Mouse (Mus musculus): Measurements from ENCODE around the gene Apol9a. TPM values are rescaled to one million over a fixed set of nuclear protein-coding genes. Genes with fewer than 3 reads are reported as not detected.

Apol9a gene
- total and polyA plus RNA-seq, 2 experiments = 69.5 to 80.3 TPM

- H3K36me3 ChIP-seq (ENCODE audit: control insufficient read depth, insufficient read depth, low read length) = no peaks in the 10 kb centered on the region
- DNase-seq (ENCODE audit: extremely low read depth, low read depth, low spot score) = no peak
- no peak for TF ChIP-seq POLR2A (IDR thresholded peaks at IDR 0.05; ENCODE audit: extremely low read depth, insufficient read depth, low read length)
- no peak for TF ChIP-seq CTCF (IDR thresholded peaks at IDR 0.05; ENCODE audit: low read depth, low read length)
- H3K4me3 ChIP-seq (ENCODE audit: insufficient read depth, low read depth, low read length) = no peak overlapping the region
- H3K9ac ChIP-seq (ENCODE audit: low read depth, low read length) = no peak overlapping the region
- H3K4me1 ChIP-seq (ENCODE audit: control insufficient read depth, insufficient read depth, low read length) = peaks cover 12% of the 10 kb centered on the region
- no peak overlapping the region for H3K27ac ChIP-seq (replicated peaks; ENCODE audit: insufficient read depth, low read depth, low read length)
- no peaks in the 10 kb centered on the region for H3K79me2 ChIP-seq (ENCODE audit: control insufficient read depth, insufficient read depth, low read length)
- no peaks in the 10 kb centered on the region for H3K27me3 ChIP-seq (ENCODE audit: control insufficient read depth, insufficient read depth, low read length)
- WGBS = 73% methylated on average over 5 of the region's 5 CpGs
Measured at GRCm38 (mm10) chr15:77362952-77363351, 48.0 kb downstream of the Apol9a start.

GRCm38 (mm10) chr15:77359905-77360304 is 51.0 kb downstream of the Apol9a start:
- H3K79me2 ChIP-seq (ENCODE audit: control insufficient read depth, insufficient read depth, low read length) = no peaks in the 10 kb centered on the region
- H3K4me1 ChIP-seq (ENCODE audit: control insufficient read depth, insufficient read depth, low read length) = no peaks in the 10 kb centered on the region
- 0 out of 2 replicates have a peak overlapping the region, but pooled peaks have one; percentile 11 for H3K27ac ChIP-seq (replicated peaks; ENCODE audit: insufficient read depth, low read depth, low read length)
- no peak overlapping the region for H3K4me3 ChIP-seq (ENCODE audit: insufficient read depth, low read depth, low read length)
- no peak overlapping the region for H3K9ac ChIP-seq (ENCODE audit: low read depth, low read length)
- WGBS = 88% methylated on average over 8 of the region's 8 CpGs
- TF ChIP-seq CTCF (IDR thresholded peaks at IDR 0.05; ENCODE audit: low read depth, low read length) = no peak
- no peak for TF ChIP-seq POLR2A (IDR thresholded peaks at IDR 0.05; ENCODE audit: extremely low read depth, insufficient read depth, low read length)
- no peaks in the 10 kb centered on the region for H3K36me3 ChIP-seq (ENCODE audit: control insufficient read depth, insufficient read depth, low read length)
- no peak for DNase-seq (ENCODE audit: extremely low read depth, low read depth, low spot score)
- H3K27me3 ChIP-seq (ENCODE audit: control insufficient read depth, insufficient read depth, low read length) = no peaks in the 10 kb centered on the region

- Histone ChIP-seq H3K36me3 (ENCODE audit: control insufficient read depth, insufficient read depth, low read length) (no peaks in the 10 kb centered on the region), H3K4me1 (ENCODE audit: control insufficient read depth, insufficient read depth, low read length) (no peaks in the 10 kb centered on the region), H3K4me3 (ENCODE audit: insufficient read depth, low read depth, low read length) (no peak overlapping the region), H3K27me3 (ENCODE audit: control insufficient read depth, insufficient read depth, low read length) (no peaks in the 10 kb centered on the region), H3K9ac (ENCODE audit: low read depth, low read length) (no peak overlapping the region), H3K79me2 (ENCODE audit: control insufficient read depth, insufficient read depth, low read length) (no peaks in the 10 kb centered on the region), H3K27ac (replicated peaks; ENCODE audit: insufficient read depth, low read depth, low read length) (0 out of 2 replicates have a peak overlapping the region, but pooled peaks have one; percentile 11)
- 73% methylated on average over 9 of the region's 9 CpGs for WGBS
- TF ChIP-seq CTCF (IDR thresholded peaks at IDR 0.05; ENCODE audit: low read depth, low read length) (no peak), POLR2A (IDR thresholded peaks at IDR 0.05; ENCODE audit: extremely low read depth, insufficient read depth, low read length) (no peak)
- DNase-seq (ENCODE audit: extremely low read depth, low read depth, low spot score) = no peak
Measured at GRCm38 (mm10) chr15:77359486-77359885, 51.4 kb downstream of the Apol9a start.

- no peak overlapping the region for H3K9ac ChIP-seq (ENCODE audit: low read depth, low read length)
Measured at GRCm38 (mm10) chr15:77359084-77359483, 51.9 kb downstream of the Apol9a start.

GRCm38 (mm10) chr15:77358320-77359040 is 52.5 kb downstream of the Apol9a start:
- Histone ChIP-seq H3K27me3 (ENCODE audit: control insufficient read depth, insufficient read depth, low read length) (no peaks in the 10 kb centered on the region), H3K27ac (replicated peaks; ENCODE audit: insufficient read depth, low read depth, low read length) (no peak overlapping the region; the same call in 1 of the 2 replicates), H3K36me3 (ENCODE audit: control insufficient read depth, insufficient read depth, low read length) (no peaks in the 10 kb centered on the region), H3K79me2 (ENCODE audit: control insufficient read depth, insufficient read depth, low read length) (no peaks in the 10 kb centered on the region), H3K4me1 (ENCODE audit: control insufficient read depth, insufficient read depth, low read length) (0 out of 2 replicates have a peak, but pooled peaks cover 3% of the 10 kb centered on the region), H3K4me3 (ENCODE audit: insufficient read depth, low read depth, low read length) (peak overlapping the region; percentile 4; the same call in 1 of the 2 replicates), H3K9ac (ENCODE audit: low read depth, low read length) (no peak overlapping the region)
- peak; percentile 64 for DNase-seq (ENCODE audit: extremely low read depth, low read depth, low spot score)
- no peak for TF ChIP-seq POLR2A (IDR thresholded peaks at IDR 0.05; ENCODE audit: extremely low read depth, insufficient read depth, low read length)
- peak; percentile 100 for TF ChIP-seq CTCF (IDR thresholded peaks at IDR 0.05; ENCODE audit: low read depth, low read length)
- WGBS = 13% methylated on average over 29 of the region's 29 CpGs

More at GRCm38 (mm10) chr15:77359084-77359483, 51.9 kb downstream of the Apol9a start:
- DNase-seq (ENCODE audit: extremely low read depth, low read depth, low spot score) = no peak
- Histone ChIP-seq H3K27ac (replicated peaks; ENCODE audit: insufficient read depth, low read depth, low read length) (no peak overlapping the region; the same call in 1 of the 2 replicates), H3K79me2 (ENCODE audit: control insufficient read depth, insufficient read depth, low read length) (no peaks in the 10 kb centered on the region), H3K27me3 (ENCODE audit: control insufficient read depth, insufficient read depth, low read length) (no peaks in the 10 kb centered on the region), H3K4me1 (ENCODE audit: control insufficient read depth, insufficient read depth, low read length) (no peaks in the 10 kb centered on the region), H3K36me3 (ENCODE audit: control insufficient read depth, insufficient read depth, low read length) (no peaks in the 10 kb centered on the region), H3K4me3 (ENCODE audit: insufficient read depth, low read depth, low read length) (no peak overlapping the region)
- TF ChIP-seq POLR2A (IDR thresholded peaks at IDR 0.05; ENCODE audit: extremely low read depth, insufficient read depth, low read length) (no peak), CTCF (IDR thresholded peaks at IDR 0.05; ENCODE audit: low read depth, low read length) (no peak)
- whole genome bisulfite sequencing = 53% methylated on average over 6 of the region's 6 CpGs

All from liver, adult 2 months (tissue).